Mouse (Mus musculus) adrenal gland (tissue): Measurements from ENCODE around the gene Syn1.

ENCODE experiments used
- intact Hi-C: fragments of 180-260 bp; cut with DNase I; formaldehyde crosslinking; loops from one replicate; pipeline ENCODE4 v1.15.1; 2025
- long read RNA-seq, 2 experiments: library from polyadenylated mRNA; unstranded; transcript quantifications; one replicate each; pipeline ENCODE4 v2.0.0; 2020; ENCODE audit warnings: borderline replicate concordance in 1 of 2; ENCODE audit not compliant: insufficient replicate concordance in 1 of 2

Gene Syn1
- long read RNA-seq, experiment 1, partial matches to known transcripts = 0 of 1 reads
- long read RNA-seq, experiment 1, other reads (novel, unspliced or antisense) = 1 of 1 reads
- long read RNA-seq, experiment 2, partial matches to known transcripts = 2 of 3 reads
- long read RNA-seq, experiment 2, other reads (novel, unspliced or antisense) = 1 of 3 reads

GRCm38 (mm10) chrX:20920844-20921364 lies at the start of gene Syn1:
Gene Syn1, minus strand, starts transcription at chrX:20921004.
- intact Hi-C loops = no loop called here

GRCm38 (mm10) chrX:20961477-20962378 lies 40.9 kb upstream of the Syn1 start, which contains the start of gene Uxt:
Gene Uxt, minus strand, starts transcription at chrX:20962017.
- intact Hi-C loops = no loop called here

- intact Hi-C loops = no loop called here
Observed at GRCm38 (mm10) chrX:20950191-20950880, 29.5 kb upstream of the Syn1 start, which contains the start of gene Elk1. Gene Elk1, minus strand, starts transcription at chrX:20950608.

- intact Hi-C loops = loop anchor here (5.0 kb wide), 2 partner anchors 119 to 289 kb away; partner anchors contain the start of gene Uba1
Observed at GRCm38 (mm10) chrX:20946055-20946454, 25.3 kb upstream of the Syn1 start.

GRCm38 (mm10) chrX:20931963-20932362 lies 11.2 kb upstream of the Syn1 start:
- intact Hi-C loops = no loop called here

GRCm38 (mm10) chrX:20931364-20931763 lies 10.6 kb upstream of the Syn1 start, which contains the start of gene Cfp:
Gene Cfp, minus strand, starts transcription at chrX:20931555.
- intact Hi-C loops = no loop called here

GRCm38 (mm10) chrX:20929859-20930258 lies 9.1 kb upstream of the Syn1 start:
- intact Hi-C loops = no loop called here

- intact Hi-C loops = no loop called here
Observed at GRCm38 (mm10) chrX:20924976-20925375, 4.2 kb upstream of the Syn1 start.

- intact Hi-C loops = no loop called here
Observed at GRCm38 (mm10) chrX:20923506-20923905, 2.7 kb upstream of the Syn1 start.

GRCm38 (mm10) chrX:20921366-20921765 lies 562 bp upstream of the Syn1 start:
- intact Hi-C loops = no loop called here

- intact Hi-C loops = no loop called here
Observed at GRCm38 (mm10) chrX:20920249-20920843, 458 bp downstream of the Syn1 start.

GRCm38 (mm10) chrX:20915075-20915474 lies 5.7 kb downstream of the Syn1 start:
- intact Hi-C loops = no loop called here

GRCm38 (mm10) chrX:20913726-20914125 lies 7.1 kb downstream of the Syn1 start:
- intact Hi-C loops = no loop called here

- intact Hi-C loops = no loop called here
Observed at GRCm38 (mm10) chrX:20910074-20910473, 10.7 kb downstream of the Syn1 start.

- intact Hi-C loops = no loop called here
Observed at GRCm38 (mm10) chrX:20875241-20875640, 45.6 kb downstream of the Syn1 start.

- intact Hi-C loops = no loop called here
Observed at GRCm38 (mm10) chrX:20872928-20873500, 47.8 kb downstream of the Syn1 start.

GRCm38 (mm10) chrX:20869962-20870513 lies 50.8 kb downstream of the Syn1 start, which contains the start of gene Timp1:
Gene Timp1, plus strand, starts transcription at chrX:20870166.
- intact Hi-C loops = no loop called here

- intact Hi-C loops = no loop called here
Observed at GRCm38 (mm10) chrX:20869203-20869602, 51.6 kb downstream of the Syn1 start.

- intact Hi-C loops = no loop called here
Observed at GRCm38 (mm10) chrX:20868091-20868490, 52.7 kb downstream of the Syn1 start.
